Comparison of ENCODE assay signal across 8 mouse cellular contexts in genomic region chr19:24961172-24961962, GRCm38 (mm10). TPM values are rescaled to one million over a fixed set of nuclear protein-coding genes. Genes with fewer than 3 reads are reported as not detected.
A peak's percentile ranks its signal among the peaks of the same experiment; 100 is the strongest.
DNase-seq lines count a peak whose midpoint lies in the region; ATAC-seq lines count a peak whose summit lies in the region.

TSS of gene Cbwd1 (minus strand) at chr19:24961610.

- H3K4me3 ChIP-seq in brown adipose tissue, adult 24 weeks (ENCODE audit: insufficient read depth, low read depth, low read length): peak within 1 kb of the TSS; percentile 81
- H3K4me3 ChIP-seq in heart, embryonic 13.5 days: peak within 1 kb of the TSS; percentile 86
- peak within 1 kb of the TSS; percentile 86 for H3K4me3 ChIP-seq in liver, embryonic 12.5 days
- peak within 1 kb of the TSS; percentile 78 for H3K4me3 ChIP-seq in stomach, embryonic 15.5 days (replicated peaks)

- peak within 1 kb of the TSS; percentile 89 for H3K9ac ChIP-seq in heart, embryonic 13.5 days
- H3K9ac ChIP-seq in liver, embryonic 12.5 days: peak within 1 kb of the TSS; percentile 82
- H3K9ac ChIP-seq in stomach, embryonic 15.5 days: peak within 1 kb of the TSS; percentile 70

- ATAC-seq in heart, embryonic 13.5 days (ENCODE audit: extremely low read depth, insufficient number of reproducible peaks, low FRiP score, low TSS enrichment): peak; percentile 100
- peak; percentile 100 for ATAC-seq in liver, embryonic 12.5 days
- ATAC-seq in stomach, embryonic 15.5 days (ENCODE audit: insufficient read depth, low FRiP score, low read depth): peak; percentile 100

- DNase-seq in CD4-positive, CD25-positive, alpha-beta regulatory T cell, adult 2 months (ENCODE audit: low read depth, low spot score): peak; percentile 99
- DNase-seq in fat pad, adult 2 months (ENCODE audit: extremely low read depth, low read depth, low spot score): peak; percentile 82
- DNase-seq in kidney, postnatal 10 days: peak; percentile 99
- DNase-seq in natural killer cell, adult 2 months (ENCODE audit: low spot score in 2 of 2): peak; percentile 98

- H3K4me2 ChIP-seq in heart, embryonic 13.5 days: peak within 1 kb of the TSS; percentile 80
- peak within 1 kb of the TSS; percentile 81 for H3K4me2 ChIP-seq in liver, embryonic 12.5 days
- peak within 1 kb of the TSS; percentile 50 for H3K4me2 ChIP-seq in stomach, embryonic 15.5 days

- no peaks in the 10 kb centered on the region for H3K27me3 ChIP-seq in heart, embryonic 13.5 days (replicated peaks)
- no peaks in the 10 kb centered on the region for H3K27me3 ChIP-seq in liver, embryonic 12.5 days (replicated peaks)
- no peaks in the 10 kb centered on the region for H3K27me3 ChIP-seq in stomach, embryonic 15.5 days (replicated peaks)

- H3K27ac ChIP-seq in brown adipose tissue, adult 24 weeks (replicated peaks; ENCODE audit: low read depth, low read length): no peak within 1 kb of the TSS
- H3K27ac ChIP-seq in heart, embryonic 13.5 days (replicated peaks): peak within 1 kb of the TSS; percentile 62
- peak within 1 kb of the TSS; percentile 66 for H3K27ac ChIP-seq in liver, embryonic 12.5 days
- peak within 1 kb of the TSS; percentile 63 for H3K27ac ChIP-seq in stomach, embryonic 15.5 days

- H3K36me3 ChIP-seq in heart, embryonic 13.5 days: peaks cover 7% of the 10 kb centered on the region
- H3K36me3 ChIP-seq in liver, embryonic 12.5 days: peaks cover 7% of the 10 kb centered on the region
- no peaks in the 10 kb centered on the region for H3K36me3 ChIP-seq in stomach, embryonic 15.5 days

- no peaks in the 10 kb centered on the region for H3K4me1 ChIP-seq in brown adipose tissue, adult 24 weeks (ENCODE audit: control insufficient read depth, insufficient read depth, insufficient read length, low read length)
- peaks cover 9% of the 10 kb centered on the region for H3K4me1 ChIP-seq in heart, embryonic 13.5 days
- peaks cover 17% of the 10 kb centered on the region for H3K4me1 ChIP-seq in liver, embryonic 12.5 days
- 0 out of 2 replicates have a peak, but pooled peaks cover 5% of the 10 kb centered on the region for H3K4me1 ChIP-seq in stomach, embryonic 15.5 days

- WGBS in heart, embryonic 13.5 days: under 1% methylated on average over 36 of the region's 36 CpGs
- under 1% methylated on average over 36 of the region's 36 CpGs for WGBS in liver, embryonic 12.5 days (ENCODE audit: insufficient replicate concordance)
- WGBS in stomach, embryonic 15.5 days: under 1% methylated on average over 36 of the region's 36 CpGs

- no peaks in the 10 kb centered on the region for H3K9me3 ChIP-seq in heart, embryonic 13.5 days
- no peaks in the 10 kb centered on the region for H3K9me3 ChIP-seq in liver, embryonic 12.5 days (replicated peaks)
- no peaks in the 10 kb centered on the region for H3K9me3 ChIP-seq in stomach, embryonic 15.5 days

RNA-seq across cellular contexts. Expression of gene Cbwd1, which starts in this region (rescaled TPM):
- polyA plus RNA-seq in brown adipose tissue, adult 24 weeks (2012; ENCODE audit: insufficient read depth, insufficient read length, missing spikeins): 20.7 and 23.3 TPM in 2 replicates
- 14.0 and 16.5 TPM in 2 replicates for polyA plus RNA-seq in heart, embryonic 13.5 days (2015; fragmentation: Nextera tagmentation; extraction: Ambion mirVana)
- 14.4 and 16.9 TPM in 2 replicates for polyA plus RNA-seq in liver, embryonic 12.5 days (2016; fragmentation: Nextera tagmentation; extraction: Ambion mirVana)
- polyA plus RNA-seq in stomach, embryonic 15.5 days (2015; fragmentation: Nextera tagmentation; extraction: Ambion mirVana): 17.8 and 19.9 TPM in 2 replicates
